Mouse (Mus musculus): Measurements from ENCODE around the gene Agbl4.

The Agbl4 gene

DNA sequence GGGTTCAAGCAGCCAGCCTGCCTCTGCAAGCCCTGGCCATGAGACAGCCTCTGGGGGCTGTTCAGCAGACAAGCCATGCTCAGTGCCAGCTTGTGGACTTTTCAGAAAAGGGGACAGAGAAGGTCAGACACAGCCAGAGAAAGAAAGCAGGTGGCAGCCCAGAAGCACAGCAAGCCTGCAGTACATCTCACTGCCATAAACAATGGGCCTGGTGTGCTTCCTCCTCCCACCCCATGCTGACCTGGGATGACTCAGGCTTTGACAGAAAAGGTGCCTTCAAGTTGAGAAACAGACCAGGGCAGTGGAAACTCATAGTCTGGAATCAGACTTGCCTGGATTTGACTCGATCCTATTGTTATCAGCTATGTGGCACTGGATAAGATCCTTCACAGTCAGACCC is 1256.0 kb downstream of the Agbl4 start:
- in situ Hi-C loops (cut with MboI, MseI): no loop called here

DNA sequence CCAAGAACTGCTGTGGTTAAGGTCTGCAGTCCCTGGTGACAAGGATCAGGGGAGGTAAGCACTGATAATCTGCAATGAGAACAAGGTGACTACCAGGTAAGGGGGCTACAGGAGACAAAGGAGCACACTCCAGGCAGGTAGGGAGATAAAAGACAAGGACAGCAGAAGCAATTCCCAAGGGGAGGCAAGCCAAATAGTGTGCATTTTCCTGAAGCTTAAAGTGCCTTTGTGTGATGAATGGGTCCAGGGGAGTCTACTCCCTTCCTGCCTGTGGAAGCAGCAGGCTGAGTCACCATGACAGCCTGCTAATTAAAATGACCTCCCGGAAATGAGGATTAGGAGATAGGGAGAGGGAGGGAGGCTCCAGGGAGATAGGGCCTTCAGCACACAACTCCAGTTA is 1266.3 kb downstream of the Agbl4 start:
- in situ Hi-C loops (cut with MboI, MseI): no loop called here

DNA sequence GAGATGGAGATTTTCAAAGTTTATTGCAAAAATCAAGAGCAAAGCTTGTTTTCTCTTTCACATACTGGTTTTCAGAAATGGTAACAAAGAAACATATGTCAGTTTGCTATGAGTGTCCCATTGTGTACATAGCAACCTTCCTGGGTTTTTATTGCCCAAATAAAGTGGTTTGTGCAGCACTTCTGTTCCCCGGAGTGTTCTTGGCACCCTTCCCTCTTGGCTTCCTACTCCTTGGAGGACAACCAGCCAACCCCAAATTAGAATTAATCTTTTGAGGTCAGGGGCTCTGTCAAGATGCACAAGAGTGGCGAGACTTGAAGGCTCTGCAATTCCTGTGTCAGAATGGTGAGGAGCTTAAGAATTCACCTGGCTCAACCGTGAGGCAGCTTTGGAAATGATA is 1266.7 kb downstream of the Agbl4 start:
- in situ Hi-C loops (cut with MboI, MseI): no loop called here

DNA sequence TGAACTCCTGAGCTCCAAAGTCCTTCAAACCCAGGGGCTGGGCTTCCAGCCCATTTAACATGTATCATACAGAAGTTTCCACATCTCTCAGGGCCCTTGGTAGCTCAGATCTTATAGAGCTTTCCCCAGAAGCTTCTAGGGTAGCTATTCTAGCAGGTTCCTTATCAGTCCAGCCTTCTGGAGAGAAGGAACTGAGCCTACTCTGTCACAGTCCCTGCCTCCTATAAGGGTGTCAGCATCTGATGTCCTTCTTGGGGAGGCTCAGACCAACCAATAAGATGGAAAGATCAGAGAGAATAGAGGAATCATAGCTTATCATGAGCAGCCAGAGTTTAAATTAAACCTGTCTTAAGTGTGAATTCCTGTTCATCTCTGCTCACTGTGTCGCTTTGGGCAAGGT is 1269.3 kb downstream of the Agbl4 start:
- in situ Hi-C loops (cut with MboI, MseI): no loop called here

DNA sequence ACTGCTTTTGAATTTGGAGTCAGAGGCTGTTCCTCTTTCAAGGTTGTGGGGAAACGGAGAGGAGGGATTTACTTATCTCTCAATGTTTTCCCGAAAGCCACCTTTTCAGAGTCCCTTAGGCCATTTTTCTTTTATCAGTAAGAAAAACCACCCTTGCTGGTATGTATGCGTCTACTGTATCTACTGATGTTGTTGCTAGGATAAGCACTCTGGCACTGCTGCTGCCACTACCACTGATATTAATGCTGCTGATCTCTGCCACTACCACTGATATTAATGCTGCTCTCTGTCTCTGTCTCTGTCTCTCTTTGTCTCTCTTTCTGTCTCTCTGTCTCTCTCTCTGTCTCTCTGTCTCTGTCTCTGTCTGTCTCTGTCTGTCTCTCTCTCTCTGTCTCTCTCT is 1271.9 kb downstream of the Agbl4 start:
- in situ Hi-C loops (cut with MboI, MseI): no loop called here

DNA sequence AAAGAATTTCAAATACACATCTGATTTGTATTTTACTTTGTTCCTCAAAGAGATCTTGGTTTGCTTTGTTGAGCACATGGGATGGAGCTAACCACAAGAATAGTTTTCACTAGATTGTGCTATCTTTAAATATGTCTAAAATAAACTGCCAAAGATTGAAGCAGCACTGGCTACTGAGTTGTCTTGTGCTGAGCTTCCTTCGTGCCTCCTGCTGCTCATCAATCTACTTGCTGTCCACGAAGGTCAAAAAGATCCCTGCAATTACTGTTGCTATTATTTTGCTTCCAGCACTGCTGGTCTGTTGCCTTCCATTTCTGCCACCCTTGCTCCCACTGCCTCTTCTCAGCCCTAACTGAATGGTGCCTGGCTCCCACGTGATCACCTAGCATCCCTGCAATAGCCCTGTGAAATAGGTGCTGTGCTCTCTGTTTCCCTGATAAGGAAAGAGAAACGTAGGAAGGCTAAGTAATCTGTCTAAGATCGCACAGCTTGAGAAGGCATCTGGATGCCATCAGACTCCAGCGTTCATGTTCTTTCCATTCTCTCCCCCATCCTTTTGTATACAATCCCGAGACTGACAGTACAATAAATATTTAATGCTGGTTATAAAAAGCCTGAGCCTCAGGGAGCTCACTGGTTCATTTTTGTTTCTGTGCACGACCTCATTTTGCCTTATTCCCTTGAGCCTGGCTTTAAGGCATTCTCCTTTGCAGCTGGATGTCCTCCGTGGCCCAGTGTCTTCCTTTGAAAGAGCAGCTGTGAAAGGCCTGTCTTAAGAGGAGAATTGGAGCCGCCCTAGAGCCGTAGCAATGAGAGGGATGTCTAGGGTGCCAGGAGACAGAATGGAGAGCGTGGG is 1273.3 kb downstream of the Agbl4 start:
- in situ Hi-C loops (cut with MboI, MseI): no loop called here

DNA sequence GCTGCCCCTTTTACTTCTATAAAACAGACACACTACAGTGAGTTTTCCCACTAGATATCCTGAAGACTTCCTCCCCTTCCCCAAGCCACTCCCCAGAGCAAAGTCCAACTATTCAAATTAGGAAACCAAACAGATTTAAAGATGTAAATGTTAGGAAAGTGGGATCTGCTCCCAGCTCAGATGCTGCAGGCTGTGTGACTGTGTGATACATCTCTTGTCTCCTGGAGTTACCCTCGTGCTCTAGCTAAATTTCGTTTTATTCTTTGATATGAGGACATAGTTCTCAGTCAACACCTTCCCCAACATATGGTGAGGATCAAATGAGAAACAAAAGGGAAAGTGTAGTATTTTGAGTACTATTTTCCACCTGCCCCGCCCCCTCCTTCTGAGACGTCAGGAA is 1274.0 kb downstream of the Agbl4 start:
- in situ Hi-C loops (cut with MboI, MseI): no loop called here

DNA sequence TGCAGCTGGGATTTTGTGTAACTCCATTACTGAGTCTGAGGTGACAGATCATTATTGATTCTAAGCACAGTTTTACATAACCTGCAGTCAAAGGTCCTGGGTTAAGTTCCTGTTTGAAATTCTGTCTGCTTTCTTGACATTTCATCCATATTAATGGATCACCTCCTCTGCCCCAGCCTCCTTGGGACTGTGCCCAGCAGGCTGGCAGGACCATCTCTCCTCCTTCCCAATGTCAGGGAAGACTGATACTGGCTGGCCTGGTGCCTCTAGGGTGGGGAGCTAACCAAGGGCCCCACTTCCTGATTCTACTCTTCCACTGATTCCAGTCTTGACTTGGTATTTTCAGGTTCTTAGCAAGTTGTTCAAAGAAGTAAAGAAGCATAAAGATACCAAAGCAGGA is 1276.4 kb downstream of the Agbl4 start:
- in situ Hi-C loops (cut with MboI, MseI): no loop called here

DNA sequence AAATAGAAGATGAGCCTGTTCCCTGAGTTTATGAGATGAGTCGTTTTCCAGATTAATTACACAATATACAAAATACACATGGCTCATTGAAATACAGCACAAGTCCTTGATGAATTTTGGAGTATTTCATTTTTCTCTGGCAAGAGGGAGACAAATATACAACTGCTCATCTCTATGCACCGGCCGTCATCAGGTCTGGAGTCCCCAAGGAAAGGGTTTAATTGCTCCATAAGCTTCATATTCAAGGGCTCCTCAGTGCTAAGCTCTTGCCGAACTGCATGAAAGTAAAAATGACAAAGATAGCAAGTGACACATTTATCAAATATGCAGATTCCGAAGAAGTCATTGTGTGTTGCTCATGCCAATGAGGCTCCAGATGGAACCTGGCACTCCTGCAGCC is 1284.5 kb downstream of the Agbl4 start:
- in situ Hi-C loops (cut with MboI, MseI): no loop called here

DNA sequence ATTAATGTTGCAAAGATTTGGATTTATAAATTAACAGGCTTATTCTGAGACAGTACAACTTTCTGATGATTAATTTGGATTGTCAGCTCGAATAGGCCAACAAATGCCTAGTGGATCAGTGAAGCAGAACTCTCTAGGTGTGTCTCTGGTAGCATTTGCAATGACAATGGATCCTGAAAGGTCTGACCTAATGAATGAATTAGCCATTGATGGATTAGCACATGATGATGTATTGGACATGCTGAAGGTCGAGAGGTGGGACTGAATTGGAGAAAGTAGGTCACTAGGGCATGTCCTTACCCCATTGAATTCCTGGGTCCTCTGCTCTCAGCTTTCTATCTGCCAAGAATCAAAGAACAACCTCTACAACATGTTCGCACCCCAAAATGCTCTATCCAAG is 1285.3 kb downstream of the Agbl4 start:
- in situ Hi-C loops (cut with MboI, MseI): no loop called here

DNA sequence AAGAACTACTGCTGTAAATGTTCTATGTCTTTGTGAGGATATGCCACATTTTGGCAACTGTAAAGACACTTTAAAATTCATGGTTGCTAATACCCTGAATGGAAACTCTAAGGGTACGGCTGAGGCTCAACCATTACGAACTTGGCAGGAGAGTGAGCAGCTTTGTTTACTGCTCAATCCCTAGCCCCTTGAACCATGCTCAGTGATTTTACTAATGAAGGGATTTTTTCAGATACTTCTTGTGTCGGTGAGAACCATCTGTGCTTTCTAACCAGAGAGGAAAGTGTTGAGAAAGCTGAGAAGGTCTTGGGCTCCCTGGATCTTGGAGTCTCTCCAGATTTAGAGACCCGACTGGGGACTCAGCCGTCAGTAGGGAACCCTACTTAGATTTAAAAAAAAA is 1286.4 kb downstream of the Agbl4 start:
- in situ Hi-C loops (cut with MboI, MseI): no loop called here

DNA sequence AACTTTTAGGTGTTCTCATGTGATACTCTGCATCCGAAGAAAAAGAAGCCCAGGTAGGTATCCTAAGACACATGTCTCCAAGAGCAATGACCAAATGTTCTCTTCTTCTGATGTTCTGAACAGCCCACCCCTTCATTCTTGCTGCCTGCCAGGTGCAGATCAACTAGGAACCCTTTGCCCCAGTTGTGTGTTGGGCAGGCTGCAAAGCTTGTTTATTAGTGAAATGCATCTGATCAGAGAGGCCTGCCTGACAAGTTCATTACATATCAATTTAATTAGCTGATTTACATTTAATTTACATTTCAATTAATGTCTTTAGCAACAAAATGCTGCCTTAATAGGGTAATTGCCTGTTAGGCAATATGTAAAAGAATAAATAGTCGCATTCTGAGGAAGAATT is 1288.5 kb downstream of the Agbl4 start:
- in situ Hi-C loops (cut with MboI, MseI): no loop called here

DNA sequence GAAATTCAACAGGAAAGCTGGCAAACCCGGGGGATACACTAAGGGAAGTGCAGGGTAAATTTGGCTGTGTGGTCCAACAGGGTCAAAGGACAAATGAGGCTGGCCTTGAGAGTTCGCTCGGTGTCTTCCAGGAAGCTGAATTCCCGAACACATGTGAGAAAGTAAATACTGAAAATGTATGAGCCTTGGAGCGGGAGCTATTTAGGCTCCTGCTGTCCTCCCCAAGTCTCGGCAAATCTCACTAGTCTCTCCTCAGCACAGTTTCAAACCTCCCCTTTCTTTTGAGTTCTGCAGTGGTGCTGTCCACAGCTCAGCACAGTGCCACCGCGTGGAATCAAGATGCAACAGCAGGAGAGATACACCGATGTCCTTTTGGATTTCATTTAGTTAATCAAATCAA is 1289.5 kb downstream of the Agbl4 start:
- in situ Hi-C loops (cut with MboI, MseI): no loop called here

DNA sequence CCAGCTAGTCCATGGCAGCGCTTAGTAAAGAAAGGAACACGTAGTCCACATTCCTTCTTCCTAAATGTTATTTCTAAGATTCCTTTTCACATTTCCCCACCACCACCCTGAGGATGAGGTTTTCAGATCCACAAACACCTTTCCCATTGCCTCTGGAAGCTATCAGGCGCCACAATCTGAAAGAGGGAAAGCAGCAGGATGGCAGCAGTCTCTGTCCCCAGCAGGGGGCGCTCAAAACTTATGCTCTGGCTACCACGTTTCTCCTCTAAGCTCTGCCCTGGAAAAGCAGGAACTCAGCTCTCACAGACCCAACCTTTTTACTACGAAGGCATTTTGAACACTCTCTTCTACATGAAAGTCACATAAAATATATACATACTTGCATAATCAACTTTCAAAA is 1290.2 kb downstream of the Agbl4 start:
- in situ Hi-C loops (cut with MboI, MseI): no loop called here

DNA sequence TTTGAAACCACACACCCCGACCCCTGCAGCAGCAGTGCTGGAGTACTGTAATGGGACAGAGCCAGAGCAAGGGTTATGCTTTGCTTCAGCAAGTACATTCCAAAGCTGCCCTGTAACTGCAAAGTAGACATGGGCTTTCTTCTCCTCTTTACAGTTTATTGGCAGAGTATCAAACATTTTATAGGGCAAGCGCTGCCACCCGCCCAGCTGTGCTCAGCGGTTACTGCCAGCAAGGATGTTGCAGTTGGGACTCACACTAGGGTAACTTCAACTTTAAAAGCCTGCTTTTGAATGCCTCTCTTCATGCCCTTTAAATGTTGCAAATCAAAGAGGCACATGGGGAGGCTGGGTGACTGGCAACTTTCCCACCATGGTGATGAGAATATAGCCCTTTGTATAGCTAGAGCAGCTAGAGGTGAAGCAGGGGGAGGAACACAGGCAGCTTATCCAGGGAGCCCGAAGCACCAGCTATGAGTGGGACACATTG is 1293.6 kb downstream of the Agbl4 start:
- in situ Hi-C loops (cut with MboI, MseI): no loop called here

DNA sequence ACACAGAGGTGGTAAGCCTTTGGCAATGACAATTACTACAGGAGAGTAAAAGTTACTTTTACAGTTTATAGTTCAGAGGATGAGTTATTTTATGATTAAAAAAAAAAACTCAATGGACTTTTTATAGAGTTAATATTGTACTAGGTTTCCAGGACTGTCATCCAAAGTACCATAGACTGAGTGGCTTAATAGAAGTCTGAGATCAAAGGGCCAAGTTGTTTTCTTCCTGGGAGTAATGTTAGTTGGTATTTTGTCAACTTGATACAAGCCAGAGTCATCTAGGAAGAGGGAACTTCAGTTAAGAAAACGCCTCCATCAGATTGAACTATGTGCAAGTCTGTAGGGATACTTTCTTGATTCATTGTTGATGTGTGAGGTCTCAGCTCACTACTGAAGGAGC is 1303.9 kb downstream of the Agbl4 start:
- in situ Hi-C loops (cut with MboI, MseI): no loop called here

DNA sequence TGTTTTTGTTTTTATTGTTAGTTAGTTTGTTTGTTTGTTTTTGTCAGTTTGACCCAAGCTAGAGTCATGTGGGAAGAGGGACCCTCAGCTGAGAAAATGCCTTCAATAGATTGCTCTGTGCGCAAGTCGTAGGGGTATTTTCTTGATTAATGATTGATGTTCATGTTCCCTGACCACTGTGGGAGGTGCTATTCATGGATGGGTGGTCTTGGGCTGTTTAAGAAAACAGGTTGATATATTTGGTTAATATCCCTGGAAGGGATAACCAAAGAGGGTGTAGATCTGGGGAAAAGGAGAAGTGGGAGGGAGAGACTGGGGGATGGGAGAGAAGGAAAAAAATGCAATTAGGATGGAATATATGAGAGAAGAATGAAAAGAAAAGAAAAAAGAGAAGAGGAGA is 1306.7 kb downstream of the Agbl4 start:
- in situ Hi-C loops (cut with MboI, MseI): no loop called here

DNA sequence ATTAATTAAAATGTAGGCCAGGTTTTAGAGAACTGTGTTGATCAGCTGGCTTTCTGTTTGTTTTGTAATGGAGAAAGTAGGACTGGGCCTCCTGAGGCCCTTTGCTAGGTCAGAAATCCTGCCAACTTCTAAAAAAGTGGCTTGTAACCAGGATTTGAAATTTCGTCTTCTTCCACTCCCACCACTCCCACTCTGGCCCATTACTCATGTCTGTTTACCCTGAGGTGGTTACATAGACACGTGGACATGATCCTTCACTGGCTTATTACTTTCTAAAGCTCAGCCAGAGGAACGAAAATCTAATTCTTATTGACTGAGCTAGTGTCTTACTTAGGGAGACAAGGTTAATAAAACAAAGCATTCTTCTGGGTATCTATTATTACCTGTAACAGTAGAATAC is 1307.5 kb downstream of the Agbl4 start:
- in situ Hi-C loops (cut with MboI, MseI): no loop called here
